Mouse (Mus musculus) kidney, embryonic 14.5 days (tissue): ENCODE measurements around the gene Gm49387. TPM values are rescaled to one million over a fixed set of nuclear protein-coding genes. Genes with fewer than 3 reads are reported as not detected.

Source experiments
- ATAC-seq: fragments of 200-750 bp; cut with Nextera tagmentation; 2 replicates; pipeline ENCODE4 v1.8.0; 2017; ENCODE audit warnings: moderate number of reproducible peaks, mild to moderate bottlenecking, moderate TSS enrichment, moderate library complexity; ENCODE audit not compliant: low FRiP score, low TSS enrichment
- H3K27ac ChIP-seq: fragments of 300-500 bp; sonication (generic); 2 replicates; pipeline ENCODE4 v1.5.1; 2014; ENCODE audit warnings: low read depth, mild to moderate bottlenecking, low read length, moderate library complexity, mixed read lengths
- H3K27me3 ChIP-seq: fragments of 300-500 bp; sonication (generic); 2 replicates; pipeline ENCODE4 v1.6.1; 2014; ENCODE audit warnings: mild to moderate bottlenecking, low read length; ENCODE audit not compliant: control insufficient read depth, insufficient read depth
- H3K36me3 ChIP-seq: fragments of 300-500 bp; sonication (generic); 2 replicates; pipeline ENCODE4 v1.6.1; 2014; ENCODE audit warnings: low read length, mixed read lengths; ENCODE audit not compliant: control insufficient read depth, insufficient read depth
- H3K4me1 ChIP-seq: fragments of 300-500 bp; sonication (generic); 2 replicates; pipeline ENCODE4 v1.6.1; 2014; ENCODE audit warnings: low read length, mixed read lengths; ENCODE audit not compliant: control insufficient read depth, insufficient read depth
- H3K4me2 ChIP-seq: fragments of 300-500 bp; sonication (generic); replicated peaks from 2 replicates; pipeline ENCODE4 v1.6.1; 2014; ENCODE audit warnings: low read depth, mild to moderate bottlenecking, low read length
- H3K4me3 ChIP-seq: fragments of 300-500 bp; sonication (generic); 2 replicates; pipeline ENCODE4 v1.5.1; 2014; ENCODE audit warnings: mild to moderate bottlenecking, low read length
- H3K9ac ChIP-seq: fragments of 300-500 bp; sonication (generic); 2 replicates; pipeline ENCODE4 v1.6.1; 2014; ENCODE audit warnings: low read depth, mild to moderate bottlenecking, low read length, moderate library complexity
- H3K9me3 ChIP-seq: fragments of 300-500 bp; sonication (generic); 2 replicates; pipeline ENCODE4 v1.6.1; 2016; ENCODE audit warnings: low read length; ENCODE audit not compliant: control insufficient read depth
- WGBS: fragments of 180-500 bp; shearing (Covaris S2); extraction: QIAGEN DNeasy Blood & Tissue Kit; methylation state at CpG from one replicate; pipeline ENCODE4 v1.1.7; 2014; 5-methylcytosine and 5-hydroxymethylcytosine counted together
- polyA plus RNA-seq: library from polyadenylated mRNA; unstranded; fragments of >200 nt; fragmentation: Nextera tagmentation; extraction: Ambion mirVana; gene quantifications from 2 replicates; pipeline ENCODE4 v1.2.1, GENCODE M21; 2014

Gm49387 gene
- polyA plus RNA-seq, 1 experiment from 2014 or later, result not detected

GRCm38 (mm10) chr14:31656857-31657645 is 16.4 kb upstream of the Gm49387 start:
- Histone ChIP-seq H3K27me3 (no peaks in the 10 kb centered on the region), H3K9ac (no peak overlapping the region), H3K36me3 (no peaks in the 10 kb centered on the region), H3K27ac (no peak overlapping the region), H3K4me2 (no peak overlapping the region), H3K4me1 (peaks cover 22% of the 10 kb centered on the region; the same call in 1 of the 2 replicates), H3K4me3 (no peak overlapping the region), H3K9me3 (no peaks in the 10 kb centered on the region)
- WGBS, result 45% methylated on average over 5 of the region's 5 CpGs
- ATAC-seq, result no peak

GRCm38 (mm10) chr14:31656386-31656785 is 15.7 kb upstream of the Gm49387 start:
- Histone ChIP-seq H3K9ac (no peak overlapping the region), H3K9me3 (no peaks in the 10 kb centered on the region), H3K4me3 (no peak overlapping the region), H3K36me3 (no peaks in the 10 kb centered on the region), H3K4me1 (peaks cover 21% of the 10 kb centered on the region; the same call in 1 of the 2 replicates), H3K27me3 (no peaks in the 10 kb centered on the region), H3K27ac (no peak overlapping the region), H3K4me2 (no peak overlapping the region)
- 71% methylated on average over 7 of the region's 7 CpGs for WGBS
- ATAC-seq, result no peak

GRCm38 (mm10) chr14:31655406-31655805 is 14.7 kb upstream of the Gm49387 start:
- ATAC-seq, result no peak
- Histone ChIP-seq H3K9me3 (no peaks in the 10 kb centered on the region), H3K27ac (no peak overlapping the region), H3K4me1 (peaks cover 13% of the 10 kb centered on the region; the same call in 1 of the 2 replicates), H3K9ac (no peak overlapping the region), H3K27me3 (no peaks in the 10 kb centered on the region), H3K36me3 (no peaks in the 10 kb centered on the region), H3K4me3 (no peak overlapping the region), H3K4me2 (no peak overlapping the region)
- WGBS, result 87% methylated on average over 14 of the region's 14 CpGs

GRCm38 (mm10) chr14:31654816-31655215 is 14.1 kb upstream of the Gm49387 start:
- no peaks in the 10 kb centered on the region for H3K27me3 ChIP-seq
- H3K27ac ChIP-seq, result no peak overlapping the region
- no peaks in the 10 kb centered on the region for H3K9me3 ChIP-seq
- no peaks in the 10 kb centered on the region for H3K36me3 ChIP-seq
- H3K4me2 ChIP-seq, result no peak overlapping the region
- no peak overlapping the region for H3K9ac ChIP-seq
- 82% methylated on average over 5 of the region's 5 CpGs for WGBS
- H3K4me3 ChIP-seq, result no peak overlapping the region
- peaks cover 12% of the 10 kb centered on the region; the same call in 1 of the 2 replicates for H3K4me1 ChIP-seq
- ATAC-seq, result no peak

GRCm38 (mm10) chr14:31653101-31653875 is 12.6 kb upstream of the Gm49387 start:
- H3K9me3 ChIP-seq, result no peaks in the 10 kb centered on the region
- H3K27me3 ChIP-seq, result no peaks in the 10 kb centered on the region
- H3K4me1 ChIP-seq, result 0 out of 2 replicates have a peak, but pooled peaks cover 4% of the 10 kb centered on the region
- no peak overlapping the region for H3K9ac ChIP-seq
- no peak overlapping the region for H3K27ac ChIP-seq
- WGBS, result 76% methylated on average over 14 of the region's 14 CpGs
- H3K4me2 ChIP-seq, result no peak overlapping the region
- no peak overlapping the region for H3K4me3 ChIP-seq
- no peak for ATAC-seq
- no peaks in the 10 kb centered on the region for H3K36me3 ChIP-seq

- WGBS, result 93% methylated on average over 1 of the region's 1 CpGs
- no peaks in the 10 kb centered on the region for H3K27me3 ChIP-seq
- no peak overlapping the region for H3K9ac ChIP-seq
- H3K36me3 ChIP-seq, result no peaks in the 10 kb centered on the region
- H3K4me1 ChIP-seq, result 0 out of 2 replicates have a peak, but pooled peaks cover 4% of the 10 kb centered on the region
- no peaks in the 10 kb centered on the region for H3K9me3 ChIP-seq
- H3K4me3 ChIP-seq, result no peak overlapping the region
- ATAC-seq, result no peak
- H3K4me2 ChIP-seq, result no peak overlapping the region
- H3K27ac ChIP-seq, result no peak overlapping the region
Observed at GRCm38 (mm10) chr14:31652624-31653023, 11.9 kb upstream of the Gm49387 start.

- no peak overlapping the region for H3K27ac ChIP-seq
- H3K36me3 ChIP-seq, result no peaks in the 10 kb centered on the region
- H3K4me2 ChIP-seq, result no peak overlapping the region
- no peak overlapping the region for H3K9ac ChIP-seq
- no peak for ATAC-seq
- H3K9me3 ChIP-seq, result no peaks in the 10 kb centered on the region
- 0 out of 2 replicates have a peak, but pooled peaks cover under 1% of the 10 kb centered on the region for H3K4me1 ChIP-seq
- WGBS, result 54% methylated on average over 5 of the region's 5 CpGs
- H3K27me3 ChIP-seq, result no peaks in the 10 kb centered on the region
- no peak overlapping the region for H3K4me3 ChIP-seq
Observed at GRCm38 (mm10) chr14:31652106-31652505, 11.4 kb upstream of the Gm49387 start.

- no peaks in the 10 kb centered on the region for H3K9me3 ChIP-seq
- 0 out of 2 replicates have a peak overlapping the region, but pooled peaks have one; percentile 12 for H3K9ac ChIP-seq
- no peaks in the 10 kb centered on the region for H3K27me3 ChIP-seq
- no peaks in the 10 kb centered on the region for H3K4me1 ChIP-seq
- WGBS, result 69% methylated on average over 7 of the region's 7 CpGs
- H3K27ac ChIP-seq, result no peak overlapping the region
- H3K36me3 ChIP-seq, result no peaks in the 10 kb centered on the region
- H3K4me3 ChIP-seq, result no peak overlapping the region
- 0 out of 2 replicates have a peak, but pooled peaks have one; percentile 43 for ATAC-seq
- no peak overlapping the region for H3K4me2 ChIP-seq
Observed at GRCm38 (mm10) chr14:31651206-31651605, 10.5 kb upstream of the Gm49387 start.

- 96% methylated on average over 3 of the region's 3 CpGs for WGBS
- Histone ChIP-seq H3K4me3 (no peak overlapping the region), H3K9ac (no peak overlapping the region), H3K36me3 (no peaks in the 10 kb centered on the region), H3K27me3 (no peaks in the 10 kb centered on the region), H3K27ac (no peak overlapping the region), H3K4me1 (no peaks in the 10 kb centered on the region), H3K4me2 (no peak overlapping the region), H3K9me3 (no peaks in the 10 kb centered on the region)
- ATAC-seq, result no peak
Observed at GRCm38 (mm10) chr14:31650347-31650746, 9.7 kb upstream of the Gm49387 start.
